Mouse (Mus musculus) kidney, postnatal 0 days (tissue): Measurements from ENCODE around the gene Rhov. TPM values are rescaled to one million over a fixed set of nuclear protein-coding genes. Genes with fewer than 3 reads are reported as not detected.

Source experiments
- ATAC-seq: fragments of 200-750 bp; cut with Nextera tagmentation; replicated peaks from 2 replicates; pipeline ENCODE4 v1.8.0; 2017; ENCODE audit warnings: low read depth, moderate number of reproducible peaks, moderate TSS enrichment, moderate library complexity; ENCODE audit not compliant: low FRiP score
- DNase-seq: peaks from one replicate; pipeline ENCODE4 v3.0.0-alpha.2; 2016; ENCODE audit warnings: low spot score
- H3K27ac ChIP-seq: fragments of 300-500 bp; sonication (generic); 2 replicates; pipeline ENCODE4 v1.5.1; 2014; ENCODE audit warnings: mild to moderate bottlenecking
- H3K27me3 ChIP-seq: fragments of 300-500 bp; sonication (generic); 2 replicates; pipeline ENCODE4 v1.6.1; 2014; ENCODE audit warnings: low read length, mixed read lengths; ENCODE audit not compliant: insufficient read depth
- H3K36me3 ChIP-seq: fragments of 300-500 bp; sonication (generic); 2 replicates; pipeline ENCODE4 v1.6.1; 2014; ENCODE audit warnings: low read length, mixed read lengths; ENCODE audit not compliant: insufficient read depth
- H3K4me1 ChIP-seq: fragments of 300-500 bp; sonication (generic); replicated peaks from 2 replicates; pipeline ENCODE4 v1.6.1; 2014; ENCODE audit warnings: antibody characterized with exemption, low read length, mixed read lengths; ENCODE audit not compliant: insufficient read depth
- H3K4me2 ChIP-seq: fragments of 300-500 bp; sonication (generic); 2 replicates; pipeline ENCODE4 v1.6.1; 2014; ENCODE audit warnings: mild to moderate bottlenecking, low read length, moderate library complexity, mixed read lengths
- H3K4me3 ChIP-seq: fragments of 300-500 bp; sonication (generic); replicated peaks from 2 replicates; pipeline ENCODE4 v1.5.1; 2014; ENCODE audit warnings: low read depth, low read length
- H3K9ac ChIP-seq: fragments of 300-500 bp; sonication (generic); 2 replicates; pipeline ENCODE4 v1.6.1; 2014; ENCODE audit warnings: low read depth, low read length
- H3K9me3 ChIP-seq: fragments of 300-500 bp; sonication (generic); replicated peaks from 2 replicates; pipeline ENCODE4 v1.6.1; 2016; ENCODE audit warnings: low read length, inconsistent platforms, mixed read lengths
- CTCF ChIP-seq: IDR thresholded peaks from 2 replicates; pipeline ENCODE4 v1.5.1; 2016; ENCODE audit warnings: antibody characterized with exemption, low read depth, mild to moderate bottlenecking, moderate library complexity
- WGBS: fragments of 180-500 bp; shearing (Covaris S2); extraction: QIAGEN DNeasy Blood & Tissue Kit; methylation state at CpG from one replicate; pipeline ENCODE4 v1.1.7; 2014; 5-methylcytosine and 5-hydroxymethylcytosine counted together
- polyA plus RNA-seq: library from polyadenylated mRNA; unstranded; fragments of >200 nt; fragmentation: Nextera tagmentation; extraction: Ambion mirVana; gene quantifications from 2 replicates; pipeline ENCODE4 v1.2.1, GENCODE M21; 2015

The Rhov gene
- polyA plus RNA-seq, 1 experiment from 2014 or later: 3.5 TPM

DNA sequence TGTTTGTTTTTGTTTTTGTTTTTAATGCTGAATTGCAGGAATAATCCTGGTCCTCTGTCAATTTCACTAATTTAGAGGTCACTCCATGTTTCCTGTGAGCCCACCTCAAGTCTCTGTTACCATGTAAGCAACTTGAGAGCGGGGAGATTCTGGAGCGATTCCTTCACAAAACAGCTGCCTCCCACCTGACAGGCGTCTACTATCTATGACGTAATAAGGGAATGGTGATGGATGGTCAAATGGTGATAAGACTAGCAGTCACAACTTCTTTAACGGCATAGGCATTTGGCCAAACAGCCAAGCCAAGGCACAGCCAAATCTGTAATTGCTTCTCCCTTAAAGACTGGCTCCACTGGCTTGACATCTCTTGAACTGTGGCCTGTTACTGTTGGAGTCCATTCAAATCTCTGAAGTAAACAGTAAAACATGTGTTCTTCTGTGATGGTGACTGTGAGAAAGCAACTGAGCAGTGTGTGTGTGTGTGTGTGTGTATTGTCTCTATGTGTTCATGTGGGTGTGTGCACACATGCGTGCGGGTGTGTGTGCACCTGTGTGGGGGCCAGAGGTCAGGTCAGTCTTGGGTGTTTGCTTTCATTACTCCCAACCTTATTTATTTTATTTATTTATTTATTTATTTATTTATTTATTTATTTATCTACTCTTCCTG is 11.0 kb upstream of the Rhov start:
- no peaks in the 10 kb centered on the region for H3K9me3 ChIP-seq
- no peak overlapping the region for H3K4me3 ChIP-seq
- no peak overlapping the region for H3K27ac ChIP-seq
- H3K4me1 ChIP-seq: no peaks in the 10 kb centered on the region
- no peak for TF ChIP-seq CTCF
- ATAC-seq: no peak; the same call in 1 of the 2 replicates
- no peak overlapping the region for H3K4me2 ChIP-seq
- no peaks in the 10 kb centered on the region for H3K27me3 ChIP-seq
- DNase-seq: peak; percentile 61
- 67% methylated on average over 7 of the region's 7 CpGs for WGBS
- H3K36me3 ChIP-seq: no peaks in the 10 kb centered on the region
- H3K9ac ChIP-seq: no peak overlapping the region

DNA sequence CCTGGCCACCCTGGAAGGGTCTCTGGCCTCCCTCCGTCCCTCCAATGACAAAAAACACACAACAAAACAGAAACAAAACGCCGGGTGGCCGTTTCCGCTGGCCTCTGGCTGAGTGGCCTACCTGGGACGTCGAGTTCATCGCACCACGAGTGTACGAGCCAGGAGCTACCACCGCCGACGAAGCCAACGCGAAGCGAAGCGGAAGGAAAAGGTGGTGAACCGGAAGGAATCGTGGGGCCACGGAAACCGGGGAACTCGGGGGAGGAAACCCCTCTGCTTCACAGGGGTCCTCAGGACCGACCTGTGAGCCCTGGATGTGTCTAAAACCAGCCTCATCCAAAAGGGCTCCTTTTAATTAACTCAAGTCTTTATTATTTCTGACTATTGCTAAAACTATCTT is 6.7 kb upstream of the Rhov start:
- Histone ChIP-seq H3K27me3 (no peaks in the 10 kb centered on the region), H3K4me1 (no peaks in the 10 kb centered on the region), H3K36me3 (no peaks in the 10 kb centered on the region), H3K4me2 (no peak overlapping the region), H3K9ac (no peak overlapping the region), H3K4me3 (no peak overlapping the region), H3K9me3 (no peaks in the 10 kb centered on the region), H3K27ac (no peak overlapping the region)
- ATAC-seq (no peak), DNase-seq (no peak)
- no peak for TF ChIP-seq CTCF
- 90% methylated on average over 23 of the region's 23 CpGs for WGBS

DNA sequence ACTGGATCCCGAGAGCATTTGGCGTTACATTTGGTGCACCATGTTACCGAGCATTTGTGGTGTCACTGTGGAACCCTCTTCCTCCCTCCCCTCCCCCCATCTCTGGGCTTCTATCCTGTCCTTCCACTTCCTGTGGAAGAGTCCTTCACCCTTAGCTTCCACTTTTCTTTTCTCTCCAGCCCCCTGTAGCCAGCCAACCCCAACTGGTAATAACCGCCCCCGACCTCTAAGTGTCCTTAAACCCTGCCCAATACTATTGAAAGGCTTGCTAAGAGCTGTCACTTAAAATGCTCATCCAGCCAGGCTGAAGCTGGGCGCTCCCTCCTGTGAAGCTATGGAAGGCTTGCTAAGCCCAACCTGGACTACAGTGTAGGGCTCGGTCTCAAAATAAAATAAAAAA is 5.9 kb upstream of the Rhov start:
- 85% methylated on average over 7 of the region's 7 CpGs for WGBS

DNA sequence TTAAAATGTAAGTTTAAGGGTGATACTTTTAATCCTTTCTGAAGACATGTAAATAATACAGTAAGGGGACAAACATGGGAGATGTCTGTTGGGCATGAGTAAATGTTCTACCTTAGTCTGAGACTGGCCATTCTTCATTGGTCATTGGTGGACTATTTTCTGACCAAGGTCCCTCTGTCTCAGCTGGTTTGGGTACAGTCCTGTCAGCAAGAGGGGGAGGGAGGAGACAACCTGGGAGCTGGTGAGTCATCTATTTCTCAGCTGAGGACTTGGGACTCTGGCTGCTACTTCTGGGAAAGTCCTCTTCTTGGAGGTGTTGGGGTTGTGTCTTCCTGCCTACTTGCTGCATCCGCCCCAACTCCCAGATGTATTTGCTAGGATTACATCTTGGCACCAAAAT is 3.1 kb upstream of the Rhov start:
- H3K27ac ChIP-seq: no peak overlapping the region
- no peak for TF ChIP-seq CTCF
- H3K9ac ChIP-seq: no peak overlapping the region
- H3K4me2 ChIP-seq: no peak overlapping the region
- peak; percentile 47; the same call in 1 of the 2 replicates for ATAC-seq
- WGBS: 93% methylated on average over 1 of the region's 1 CpGs
- H3K27me3 ChIP-seq: 0 out of 2 replicates have a peak, but pooled peaks cover 3% of the 10 kb centered on the region
- H3K4me1 ChIP-seq: no peaks in the 10 kb centered on the region
- DNase-seq: no peak
- H3K9me3 ChIP-seq: no peaks in the 10 kb centered on the region
- no peaks in the 10 kb centered on the region for H3K36me3 ChIP-seq
- no peak overlapping the region for H3K4me3 ChIP-seq

More for the DNA sequence above, 5.9 kb upstream of the Rhov start:
- DNase-seq (no peak), ATAC-seq (no peak)
- H3K4me2 ChIP-seq: no peak overlapping the region
- no peak overlapping the region for H3K27ac ChIP-seq
- no peaks in the 10 kb centered on the region for H3K4me1 ChIP-seq
- no peaks in the 10 kb centered on the region for H3K27me3 ChIP-seq
- no peaks in the 10 kb centered on the region for H3K9me3 ChIP-seq
- no peak for TF ChIP-seq CTCF
- no peak overlapping the region for H3K9ac ChIP-seq
- no peak overlapping the region for H3K4me3 ChIP-seq
- H3K36me3 ChIP-seq: no peaks in the 10 kb centered on the region

DNA sequence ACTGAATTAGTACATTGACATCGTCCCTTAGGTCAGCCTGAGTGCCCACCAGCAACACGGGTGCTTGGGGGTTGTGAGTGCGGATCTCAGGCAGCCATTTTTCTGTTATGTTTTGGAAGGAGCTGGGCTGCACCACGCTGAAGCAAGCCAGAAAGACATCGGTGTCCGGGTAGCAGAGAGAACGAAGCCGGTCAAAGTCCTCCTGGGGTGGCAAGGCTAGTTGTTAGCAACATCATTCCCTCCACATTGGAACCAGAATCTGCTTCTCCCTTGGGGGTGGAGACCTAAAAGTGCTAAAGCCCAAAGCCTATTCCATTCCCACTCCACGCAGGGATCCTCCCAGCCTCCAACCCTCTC is 808 bp downstream of the Rhov start:
- H3K4me2 ChIP-seq: peak overlapping the region; percentile 81
- 63% methylated on average over 9 of the region's 9 CpGs for WGBS
- DNase-seq: no peak
- H3K36me3 ChIP-seq: no peaks in the 10 kb centered on the region
- H3K4me1 ChIP-seq: no peaks in the 10 kb centered on the region
- no peaks in the 10 kb centered on the region for H3K9me3 ChIP-seq
- no peak for TF ChIP-seq CTCF
- H3K9ac ChIP-seq: no peak overlapping the region; the same call in 1 of the 2 replicates
- peak overlapping the region; percentile 40 for H3K4me3 ChIP-seq
- H3K27ac ChIP-seq: no peak overlapping the region
- 0 out of 2 replicates have a peak, but pooled peaks cover 3% of the 10 kb centered on the region for H3K27me3 ChIP-seq
- no peak for ATAC-seq

DNA sequence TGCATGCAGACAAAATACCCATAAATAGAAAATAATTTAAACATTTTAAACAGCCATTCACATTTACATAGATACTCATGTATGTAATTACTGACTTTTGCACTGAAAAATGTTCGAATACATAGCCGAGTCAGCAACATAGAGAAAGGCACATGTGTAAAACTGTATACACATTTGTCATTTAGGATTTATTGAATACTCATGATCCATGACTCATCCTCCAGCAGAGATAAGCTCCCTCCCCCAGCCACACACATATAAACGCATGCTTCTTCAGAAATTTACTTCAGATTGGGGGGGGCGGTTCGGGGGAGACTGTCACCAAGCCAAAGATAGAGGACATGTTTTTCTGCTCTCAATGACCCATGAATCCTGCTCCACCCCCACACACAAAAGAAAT is 7.3 kb downstream of the Rhov start:
- Histone ChIP-seq H3K27me3 (no peaks in the 10 kb centered on the region), H3K4me2 (no peak overlapping the region), H3K4me1 (no peaks in the 10 kb centered on the region), H3K4me3 (no peak overlapping the region), H3K9me3 (no peaks in the 10 kb centered on the region), H3K9ac (no peak overlapping the region), H3K36me3 (no peaks in the 10 kb centered on the region), H3K27ac (no peak overlapping the region)
- no peak for ATAC-seq
- 64% methylated on average over 5 of the region's 5 CpGs for WGBS
- no peak for TF ChIP-seq CTCF
- DNase-seq: no peak

DNA sequence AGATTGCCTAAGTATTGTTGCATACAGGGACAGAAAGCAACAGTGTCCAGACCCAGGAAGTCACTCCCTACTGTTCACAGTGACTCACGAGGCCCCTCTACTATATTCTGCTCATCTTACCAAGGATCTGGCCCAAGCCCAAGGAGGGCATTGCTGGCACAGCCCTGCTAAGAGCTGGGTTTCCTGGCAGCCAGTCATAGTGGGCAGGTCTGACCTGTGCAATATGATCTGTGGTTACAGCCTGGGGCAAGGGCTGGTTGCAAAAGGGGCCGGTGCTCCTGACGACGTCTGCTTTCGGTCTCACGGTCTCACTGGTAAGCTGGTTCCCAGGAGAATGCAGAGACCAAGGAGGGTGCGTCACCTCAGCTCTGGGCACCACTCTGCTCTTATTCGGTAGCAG is 8.1 kb downstream of the Rhov start:
- 13% methylated on average over 8 of the region's 8 CpGs for WGBS
- Histone ChIP-seq H3K9me3 (no peaks in the 10 kb centered on the region), H3K27me3 (no peaks in the 10 kb centered on the region), H3K4me1 (no peaks in the 10 kb centered on the region), H3K9ac (no peak overlapping the region), H3K36me3 (no peaks in the 10 kb centered on the region), H3K27ac (no peak overlapping the region), H3K4me2 (peak overlapping the region; percentile 33; the same call in 1 of the 2 replicates), H3K4me3 (no peak overlapping the region)
- no peak for TF ChIP-seq CTCF
- DNase-seq: peak; percentile 54
- peak; percentile 80 for ATAC-seq
